Mouse (Mus musculus): ENCODE data around the gene Gpr132. TPM values are rescaled to one million over a fixed set of nuclear protein-coding genes. Genes with fewer than 3 reads are reported as not detected.
"Not testable (repeated sequence)": the region's sequence is repeated elsewhere in the genome, so short reads cannot be mapped to it uniquely, and the experiment has no call there.

Gene Gpr132
- polyA plus RNA-seq, 1 experiment from 2014 or later = not detected

DNA sequence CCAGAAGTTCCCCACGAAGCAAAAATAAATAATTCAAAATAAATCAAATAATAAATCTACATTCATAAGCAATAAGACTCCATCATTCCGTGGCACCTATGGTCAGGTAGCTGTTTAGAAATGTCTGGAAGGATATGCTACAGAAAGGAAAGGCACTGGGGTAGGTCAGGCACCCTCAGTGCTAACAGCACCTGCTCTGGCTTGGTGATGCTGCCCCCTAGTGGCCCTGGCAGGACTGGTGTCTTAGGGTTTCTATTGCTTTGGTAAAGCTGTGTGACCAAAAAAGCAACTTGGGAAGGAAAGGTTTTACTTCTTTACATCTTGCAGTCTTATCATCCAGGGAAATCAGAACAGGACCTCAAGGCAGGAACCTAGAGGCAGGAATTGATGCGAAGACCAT lies 24.2 kb downstream of the Gpr132 start:
- WGBS = 38% methylated on average over 3 of the region's 3 CpGs
- ATAC-seq = peak; percentile 82
- Histone ChIP-seq H3K9ac (replicated peaks) (no peak overlapping the region), H3K36me3 (no peaks in the 10 kb centered on the region), H3K4me3 (replicated peaks) (no peak overlapping the region), H3K4me1 (replicated peaks) (no peaks in the 10 kb centered on the region), H3K27ac (no peak overlapping the region), H3K9me3 (no peaks in the 10 kb centered on the region), H3K27me3 (no peaks in the 10 kb centered on the region), H3K4me2 (replicated peaks) (no peak overlapping the region)

GRCm38 (mm10) chr12:112842128-112842527 lies 25.9 kb downstream of the Gpr132 start:
- H3K9me3 ChIP-seq; H3K4me3 ChIP-seq (replicated peaks); ATAC-seq; H3K4me1 ChIP-seq (replicated peaks); H3K27me3 ChIP-seq; H3K9ac ChIP-seq (replicated peaks); H3K36me3 ChIP-seq; H3K4me2 ChIP-seq (replicated peaks); H3K27ac ChIP-seq: not testable (repeated sequence)
- 87% methylated on average over 2 of the region's 2 CpGs for WGBS

DNA sequence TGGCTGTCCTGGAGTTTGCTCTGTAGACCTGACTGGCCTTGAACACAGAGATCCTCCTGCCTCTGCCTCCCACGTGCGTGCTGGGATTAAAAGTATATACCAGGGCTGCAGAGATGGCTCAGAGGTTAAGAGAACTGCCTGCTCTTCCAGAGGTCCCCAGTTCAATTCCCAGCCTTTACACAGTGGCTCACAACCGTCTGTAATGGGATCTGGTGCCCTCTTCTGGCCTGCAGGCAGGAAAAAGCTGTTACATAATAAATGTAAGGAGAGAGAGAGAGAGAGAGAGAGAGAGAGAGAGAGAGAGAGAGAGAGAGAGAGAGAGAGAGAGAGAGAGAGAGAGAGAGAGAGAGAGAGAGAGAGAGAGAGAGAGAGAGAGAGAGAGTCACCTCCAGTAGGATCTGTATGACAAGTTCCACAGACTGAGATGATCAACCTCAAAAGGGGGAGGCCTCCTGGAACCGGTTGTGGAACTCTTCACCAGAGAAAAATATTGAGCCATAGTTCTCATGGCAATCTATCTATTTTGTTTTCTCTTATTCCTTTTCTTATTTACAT lies 26.6 kb downstream of the Gpr132 start:
- not testable (repeated sequence) for ATAC-seq; H3K4me3 ChIP-seq (replicated peaks); H3K9me3 ChIP-seq; H3K27me3 ChIP-seq; H3K27ac ChIP-seq; H3K4me1 ChIP-seq (replicated peaks); H3K4me2 ChIP-seq (replicated peaks); H3K9ac ChIP-seq (replicated peaks); H3K36me3 ChIP-seq
- WGBS = 66% methylated on average over 4 of the region's 4 CpGs

DNA sequence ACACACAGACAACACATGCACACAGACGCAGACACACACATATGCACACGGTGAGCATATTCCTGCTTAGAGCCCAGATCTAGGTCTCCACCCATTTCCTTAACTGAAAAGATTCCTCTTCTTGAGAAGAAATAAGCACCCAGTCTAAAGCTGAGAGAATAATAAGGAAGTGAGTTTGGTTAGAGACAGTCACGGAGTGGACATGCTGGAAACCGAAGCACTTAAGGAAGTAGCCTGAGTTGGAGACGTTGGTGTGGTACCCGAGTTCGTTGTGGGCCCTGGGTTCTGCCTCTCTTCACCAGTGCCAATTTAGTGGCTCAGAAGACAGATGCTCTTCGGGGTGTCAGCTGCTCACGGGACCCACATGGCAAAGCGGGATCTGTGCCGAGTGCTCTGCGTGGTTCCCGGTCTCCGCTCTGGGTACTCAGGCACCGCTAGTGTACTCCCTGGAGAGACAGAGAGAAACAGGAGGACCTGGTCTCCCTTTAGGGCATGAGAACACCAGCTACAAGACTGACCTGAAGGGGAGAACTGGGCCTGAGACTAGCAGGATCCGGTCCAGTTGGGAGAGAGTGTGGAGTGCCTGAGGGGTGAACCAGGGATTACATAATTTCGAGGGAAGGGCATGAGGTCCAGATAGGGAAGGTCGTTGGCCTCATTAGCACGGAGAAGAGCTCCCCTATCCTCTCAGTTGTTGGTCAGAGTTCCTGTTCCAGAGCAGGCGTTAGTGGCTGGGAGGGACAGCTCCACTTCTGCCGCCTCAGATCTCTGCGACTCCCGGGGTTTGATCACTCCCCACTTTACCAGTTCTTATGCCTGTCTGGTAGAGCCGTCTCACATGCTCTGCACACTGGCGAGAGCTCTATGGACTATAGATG lies 27.6 kb downstream of the Gpr132 start:
- Histone ChIP-seq H3K27ac (no peak overlapping the region), H3K9me3 (no peaks in the 10 kb centered on the region), H3K9ac (replicated peaks) (no peak overlapping the region), H3K27me3 (no peaks in the 10 kb centered on the region), H3K4me1 (replicated peaks) (no peaks in the 10 kb centered on the region), H3K4me3 (replicated peaks) (no peak overlapping the region), H3K36me3 (no peaks in the 10 kb centered on the region), H3K4me2 (replicated peaks) (no peak overlapping the region)
- WGBS = 86% methylated on average over 25 of the region's 25 CpGs
- no peak for ATAC-seq

DNA sequence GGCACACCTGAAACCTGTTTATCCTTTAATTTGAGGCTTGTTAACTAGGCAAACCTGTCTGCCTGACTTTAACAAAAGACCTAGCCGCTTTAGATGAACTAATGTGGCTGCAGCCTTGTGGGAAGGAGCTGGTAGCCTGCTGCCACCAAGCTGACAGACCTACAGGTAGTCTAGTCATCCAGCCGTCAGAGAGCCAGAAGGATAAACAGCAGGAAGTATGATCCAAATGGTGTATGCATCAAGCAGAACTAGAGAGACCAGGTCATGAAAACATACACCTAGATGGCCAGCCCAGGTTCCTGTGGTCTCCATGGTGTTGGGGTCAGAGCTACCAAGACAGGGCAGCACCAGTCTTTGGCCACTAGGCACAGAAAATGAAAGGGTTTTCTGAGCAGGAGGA lies 33.0 kb downstream of the Gpr132 start:
- ATAC-seq = no peak
- Histone ChIP-seq H3K9ac (replicated peaks) (no peak overlapping the region), H3K27ac (no peak overlapping the region), H3K4me2 (replicated peaks) (no peak overlapping the region), H3K36me3 (peaks cover 14% of the 10 kb centered on the region), H3K4me3 (replicated peaks) (no peak overlapping the region), H3K9me3 (no peaks in the 10 kb centered on the region), H3K27me3 (no peaks in the 10 kb centered on the region), H3K4me1 (replicated peaks) (peaks cover 17% of the 10 kb centered on the region)
- WGBS = 78% methylated on average over 2 of the region's 2 CpGs

DNA sequence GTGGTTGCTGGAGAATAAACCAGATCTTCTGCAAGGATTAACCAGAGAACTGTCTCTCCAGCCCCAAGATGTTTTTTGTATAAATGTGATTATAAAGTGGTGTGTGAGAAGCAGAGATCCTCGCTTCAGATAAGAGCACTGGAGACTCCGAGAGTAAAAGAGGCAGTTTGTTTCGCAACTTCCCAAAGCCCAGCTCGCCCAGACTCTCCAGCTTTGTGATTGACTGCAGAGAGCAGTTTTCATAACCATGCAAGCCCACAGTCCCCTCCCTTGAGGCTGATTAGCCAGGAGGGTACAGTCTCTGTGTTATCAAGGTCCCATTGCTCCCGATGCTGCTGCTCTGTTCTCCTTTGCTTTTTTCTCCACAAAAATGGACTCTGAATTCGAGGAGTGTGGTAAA lies 34.5 kb downstream of the Gpr132 start:
- H3K4me3 ChIP-seq (replicated peaks) = no peak overlapping the region
- H3K4me2 ChIP-seq (replicated peaks) = no peak overlapping the region
- no peak for ATAC-seq
- H3K9ac ChIP-seq (replicated peaks) = no peak overlapping the region
- 91% methylated on average over 6 of the region's 6 CpGs for WGBS
- no peak overlapping the region for H3K27ac ChIP-seq
- no peaks in the 10 kb centered on the region for H3K27me3 ChIP-seq
- H3K36me3 ChIP-seq = peaks cover 14% of the 10 kb centered on the region
- no peaks in the 10 kb centered on the region for H3K9me3 ChIP-seq
- H3K4me1 ChIP-seq (replicated peaks) = peaks cover 17% of the 10 kb centered on the region

- H3K4me3 ChIP-seq (replicated peaks) = no peak overlapping the region
- no peaks in the 10 kb centered on the region for H3K27me3 ChIP-seq
- ATAC-seq = no peak
- H3K4me1 ChIP-seq (replicated peaks) = peaks cover 28% of the 10 kb centered on the region
- no peaks in the 10 kb centered on the region for H3K9me3 ChIP-seq
- peaks cover 19% of the 10 kb centered on the region for H3K36me3 ChIP-seq
- 95% methylated on average over 5 of the region's 5 CpGs for WGBS
- no peak overlapping the region for H3K4me2 ChIP-seq (replicated peaks)
- no peak overlapping the region for H3K9ac ChIP-seq (replicated peaks)
- no peak overlapping the region for H3K27ac ChIP-seq
These were observed 35.6 kb downstream of the Gpr132 start for GRCm38 (mm10) chr12:112832411-112832810.

DNA sequence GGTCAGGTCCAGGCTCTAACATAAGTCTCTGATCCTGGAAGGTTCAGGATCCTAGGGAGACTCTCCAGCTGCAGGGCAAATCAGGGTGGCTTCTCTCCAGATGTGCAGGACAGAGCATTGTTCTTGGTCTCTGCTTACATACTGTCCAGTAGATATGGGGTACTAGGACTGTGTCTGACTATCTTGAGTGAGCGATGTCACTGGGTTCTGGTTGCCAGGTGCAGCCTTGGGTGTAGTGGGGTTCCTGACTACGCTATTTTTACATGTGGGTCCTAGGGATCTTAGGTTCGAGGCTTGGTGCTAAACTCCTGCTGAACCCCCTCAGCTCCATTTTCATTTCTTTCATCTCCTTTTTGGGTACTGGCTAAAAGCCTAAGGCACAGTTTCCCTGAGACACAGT lies 37.5 kb downstream of the Gpr132 start:
- no peak for ATAC-seq
- H3K27me3 ChIP-seq = no peaks in the 10 kb centered on the region
- H3K36me3 ChIP-seq = peaks cover 36% of the 10 kb centered on the region
- WGBS = 89% methylated on average over 3 of the region's 3 CpGs
- peaks cover 46% of the 10 kb centered on the region for H3K4me1 ChIP-seq (replicated peaks)
- peak overlapping the region; percentile 85 for H3K9ac ChIP-seq (replicated peaks)
- H3K27ac ChIP-seq = no peak overlapping the region
- peak overlapping the region; percentile 94 for H3K4me3 ChIP-seq (replicated peaks)
- peak overlapping the region; percentile 57 for H3K4me2 ChIP-seq (replicated peaks)
- H3K9me3 ChIP-seq = no peaks in the 10 kb centered on the region

DNA sequence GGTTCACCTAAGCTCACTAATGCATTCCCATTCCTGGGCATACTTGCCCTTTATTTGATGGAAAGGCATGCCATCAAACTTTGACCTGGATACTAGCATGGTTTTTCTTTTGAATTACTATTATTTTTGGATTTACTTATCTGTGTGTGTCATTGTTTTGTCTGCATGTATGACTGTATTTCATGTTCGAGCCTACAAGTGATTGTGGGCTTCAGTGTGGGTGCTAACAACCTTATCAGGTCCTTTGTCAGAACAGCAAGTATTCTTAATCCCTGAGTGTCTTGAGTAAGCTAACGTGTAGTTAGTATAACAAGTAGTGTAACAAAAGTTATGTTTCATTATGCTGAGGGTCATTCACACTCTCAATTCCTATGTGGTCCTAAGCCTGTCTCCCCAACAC lies 37.9 kb downstream of the Gpr132 start:
- H3K4me1 ChIP-seq (replicated peaks) = peaks cover 49% of the 10 kb centered on the region
- WGBS = 22% methylated on average over 2 of the region's 2 CpGs
- no peak for ATAC-seq
- H3K27me3 ChIP-seq = no peaks in the 10 kb centered on the region
- H3K4me3 ChIP-seq (replicated peaks) = peak overlapping the region; percentile 94
- H3K9me3 ChIP-seq = no peaks in the 10 kb centered on the region
- peaks cover 38% of the 10 kb centered on the region for H3K36me3 ChIP-seq
- peak overlapping the region; percentile 85 for H3K9ac ChIP-seq (replicated peaks)
- H3K27ac ChIP-seq = peak overlapping the region; percentile 79
- H3K4me2 ChIP-seq (replicated peaks) = peak overlapping the region; percentile 57

- Histone ChIP-seq H3K4me3 (replicated peaks) (peak within 1 kb of the TSS; percentile 94), H3K27me3 (no peaks in the 10 kb centered on the region), H3K4me1 (replicated peaks) (peaks cover 57% of the 10 kb centered on the region), H3K9me3 (no peaks in the 10 kb centered on the region), H3K4me2 (replicated peaks) (peak within 1 kb of the TSS; percentile 93), H3K36me3 (peaks cover 45% of the 10 kb centered on the region), H3K27ac (peak within 1 kb of the TSS; percentile 94), H3K9ac (replicated peaks) (peak within 1 kb of the TSS; percentile 97)
- ATAC-seq = peak; percentile 98
- 2% methylated on average over 72 of the region's 72 CpGs for WGBS
These were observed 38.7 kb downstream of the Gpr132 start, which contains the start of gene Cdca4 for GRCm38 (mm10) chr12:112829244-112829864. Gene Cdca4, minus strand, starts transcription at chr12:112829423.

DNA sequence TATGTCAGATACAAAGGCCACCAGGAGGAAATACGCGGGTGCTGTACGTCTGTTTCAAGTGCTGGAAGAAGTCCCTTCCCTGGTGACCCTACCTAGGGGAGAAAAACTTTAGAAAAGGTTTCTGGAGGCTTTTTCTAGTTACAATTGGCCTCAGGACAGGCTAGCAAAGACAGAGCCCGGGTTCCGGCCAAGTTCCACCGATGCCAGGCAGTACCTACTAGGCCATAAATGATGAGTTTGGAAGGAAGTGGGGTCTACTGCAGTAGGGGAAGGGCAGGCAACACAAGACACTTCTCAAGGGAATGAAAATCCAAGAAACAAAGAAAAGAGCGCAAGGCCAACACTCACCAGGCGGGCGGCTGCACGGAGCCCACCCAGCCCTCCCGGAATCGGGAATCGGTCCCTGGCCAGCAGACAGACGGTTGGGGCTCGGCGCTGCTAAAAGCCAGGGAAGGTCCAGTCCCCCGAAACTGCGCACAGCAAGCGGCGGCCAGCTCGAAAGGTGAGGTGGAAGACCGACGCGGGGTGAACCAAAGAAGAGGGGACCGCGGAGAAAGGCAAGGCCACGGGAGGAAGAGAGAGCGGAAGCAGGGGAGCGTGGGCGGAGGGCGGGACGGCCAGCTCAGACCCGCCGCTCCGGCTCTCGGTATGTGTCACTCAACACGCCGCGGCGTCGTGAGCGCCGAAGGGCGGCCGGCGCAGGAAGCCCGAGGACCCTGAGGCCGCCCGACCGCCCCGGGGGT lies 39.4 kb downstream of the Gpr132 start:
- peak overlapping the region; percentile 94 for H3K4me3 ChIP-seq (replicated peaks)
- H3K36me3 ChIP-seq = peaks cover 49% of the 10 kb centered on the region
- under 1% methylated on average over 37 of the region's 51 CpGs for WGBS
- peaks cover 64% of the 10 kb centered on the region for H3K4me1 ChIP-seq (replicated peaks)
- H3K27ac ChIP-seq = peak overlapping the region; percentile 94
- peak overlapping the region; percentile 93 for H3K4me2 ChIP-seq (replicated peaks)
- no peaks in the 10 kb centered on the region for H3K27me3 ChIP-seq
- H3K9me3 ChIP-seq = no peaks in the 10 kb centered on the region
- peak; percentile 86 for ATAC-seq
- H3K9ac ChIP-seq (replicated peaks) = peak overlapping the region; percentile 97
